Mouse (Mus musculus) adrenal gland, adult 10 weeks (tissue): ENCODE data around the gene Pskh1. TPM values are rescaled to one million over a fixed set of nuclear protein-coding genes. Genes with fewer than 3 reads are reported as not detected.

Source experiments
- polyA plus RNA-seq: library from polyadenylated mRNA; stranded (reverse); fragments of 350-450 nt; fragmentation: Illumina TruSeq; extraction: RNeasy Lipid Tissue Mini Kit (QIAGEN cat#74804); gene quantifications from one replicate; pipeline ENCODE4 v1.2.3, GENCODE M21; 2014; ENCODE audit warnings: low read depth, low replicate concordance

Pskh1 gene
- polyA plus RNA-seq: 4.8 TPM

DNA sequence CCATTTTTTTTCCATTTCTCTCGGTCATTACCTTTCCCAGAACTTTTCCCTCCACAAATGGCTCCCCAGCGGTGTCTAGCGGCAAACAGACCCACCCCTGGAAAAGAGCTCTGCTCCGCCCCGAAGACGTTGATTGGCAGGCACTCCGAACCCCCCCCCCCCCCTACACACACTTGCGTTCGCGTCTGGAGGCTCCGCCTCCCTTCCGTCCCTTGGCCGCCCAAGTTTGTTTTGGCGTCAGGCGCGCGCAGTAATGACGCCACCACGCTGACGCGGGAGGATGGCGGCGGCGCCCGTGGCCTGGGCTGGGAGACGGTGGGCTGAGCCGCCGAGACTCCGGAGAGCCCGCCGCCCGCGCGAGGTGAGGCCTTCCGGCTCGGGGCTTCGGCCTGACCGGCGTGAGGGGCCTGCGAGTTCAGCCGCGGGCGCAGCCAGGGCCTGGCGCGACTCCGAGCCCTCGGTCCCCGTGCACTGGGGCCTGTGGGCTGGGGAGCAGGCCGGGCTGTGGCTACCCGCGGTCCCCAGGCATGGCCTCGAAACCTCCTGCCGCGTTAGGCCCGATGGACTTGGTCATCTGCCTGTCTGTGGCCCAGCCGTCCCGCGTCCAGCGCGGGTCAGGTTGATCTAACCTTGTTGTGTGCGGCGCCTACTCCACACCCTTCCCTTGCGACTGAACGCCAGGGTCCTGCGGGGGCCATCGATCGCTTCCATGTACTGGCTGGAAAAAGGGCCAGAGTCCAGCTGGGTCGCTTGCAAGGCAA, at the start of gene Pskh1:
Gene Pskh1, plus strand, starts transcription at position 262 of the 761 bp plus-strand sequence.

DNA sequence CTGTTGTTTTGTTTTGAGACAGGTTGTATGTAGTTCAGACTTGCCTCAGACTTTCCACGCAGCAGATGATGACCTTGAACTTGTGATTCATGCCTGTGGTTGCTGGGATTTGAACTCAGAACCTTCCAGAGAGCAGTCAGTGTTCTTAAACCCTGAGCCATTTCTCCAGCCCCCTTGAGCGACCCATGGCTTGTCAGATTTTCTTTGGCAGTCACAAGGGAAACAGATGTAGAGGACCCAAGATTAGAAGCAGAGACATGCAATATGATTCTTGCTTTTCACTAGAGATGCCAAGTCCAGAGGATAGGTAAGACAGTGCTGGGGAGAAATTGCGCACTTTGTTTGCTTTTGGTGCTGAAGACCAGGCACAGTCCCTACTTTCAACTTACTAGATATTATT, 47.1 kb upstream of the Pskh1 start, which contains the start of gene Cenpt:
Gene Cenpt, minus strand, starts transcription at position 101 of the 400 bp plus-strand sequence.

DNA sequence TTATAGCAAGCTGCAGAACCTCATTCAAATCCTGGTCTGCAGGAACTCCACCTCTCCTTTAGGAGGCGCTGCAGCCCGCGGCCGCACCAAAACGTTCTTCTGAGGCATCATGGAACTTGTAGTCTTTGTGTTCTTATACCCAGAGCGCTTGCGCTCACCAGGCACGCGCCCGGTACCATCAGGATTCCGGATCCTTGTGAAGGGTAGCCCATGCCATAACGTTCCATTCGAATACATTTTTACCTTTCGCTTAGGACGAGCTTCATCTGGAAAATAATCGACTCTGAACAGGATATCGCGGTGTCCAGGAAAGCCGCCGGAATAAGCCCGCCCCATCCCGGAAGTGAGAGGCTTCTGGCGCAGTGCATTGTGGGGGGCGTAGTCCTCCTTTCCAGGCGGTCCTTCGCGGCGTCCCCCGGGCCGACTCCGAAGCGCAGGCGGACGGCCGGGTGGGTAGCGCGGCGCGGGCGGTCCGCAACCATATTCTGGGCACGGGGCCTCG, 45.5 kb upstream of the Pskh1 start, which contains the start of gene Thap11:
Gene Thap11, plus strand, starts transcription at position 418 of the 502 bp plus-strand sequence.

DNA sequence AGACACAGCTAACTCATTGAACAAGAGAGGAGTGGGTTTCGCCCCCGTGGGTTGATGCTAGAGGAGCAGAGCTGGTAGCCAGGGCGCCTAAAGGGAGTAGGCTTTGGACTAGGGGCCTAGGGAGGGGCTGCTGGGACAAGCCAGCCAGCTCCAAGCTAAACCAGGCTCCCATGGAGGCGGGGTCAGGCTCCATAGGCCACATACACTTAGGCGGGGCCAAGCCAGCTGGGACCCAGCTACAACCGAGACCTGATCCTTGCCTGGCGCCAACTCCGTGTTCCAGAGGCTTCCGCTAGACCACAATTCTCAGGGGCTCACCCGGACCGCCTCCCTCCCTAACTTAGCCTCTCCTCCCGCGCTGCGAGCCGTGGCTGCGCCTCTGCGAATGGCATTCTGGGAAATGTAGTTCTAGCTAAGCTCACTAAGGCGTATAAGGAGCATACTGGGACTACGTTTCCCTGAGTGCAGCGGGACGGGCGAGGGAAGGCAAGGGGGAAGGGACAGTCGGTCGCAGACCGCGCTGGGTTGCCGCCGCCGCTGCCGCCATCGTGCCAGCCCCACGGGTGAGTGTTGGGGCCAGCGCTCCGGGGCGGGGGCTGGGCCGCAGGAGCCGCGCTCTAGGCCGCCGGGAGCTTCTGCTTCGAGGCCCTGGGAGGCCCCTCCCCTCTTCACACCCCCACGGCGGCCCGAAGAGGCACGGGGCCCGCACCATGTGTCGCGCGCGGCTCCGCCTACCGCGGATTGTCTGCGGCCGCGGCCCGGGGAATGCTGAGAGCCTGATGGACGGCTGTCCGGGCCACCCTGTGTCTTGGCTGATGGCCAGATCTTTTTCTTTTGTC, 39.9 kb upstream of the Pskh1 start, which contains the start of gene Nutf2:
Gene Nutf2, plus strand, starts transcription at position 438 of the 839 bp plus-strand sequence.

DNA sequence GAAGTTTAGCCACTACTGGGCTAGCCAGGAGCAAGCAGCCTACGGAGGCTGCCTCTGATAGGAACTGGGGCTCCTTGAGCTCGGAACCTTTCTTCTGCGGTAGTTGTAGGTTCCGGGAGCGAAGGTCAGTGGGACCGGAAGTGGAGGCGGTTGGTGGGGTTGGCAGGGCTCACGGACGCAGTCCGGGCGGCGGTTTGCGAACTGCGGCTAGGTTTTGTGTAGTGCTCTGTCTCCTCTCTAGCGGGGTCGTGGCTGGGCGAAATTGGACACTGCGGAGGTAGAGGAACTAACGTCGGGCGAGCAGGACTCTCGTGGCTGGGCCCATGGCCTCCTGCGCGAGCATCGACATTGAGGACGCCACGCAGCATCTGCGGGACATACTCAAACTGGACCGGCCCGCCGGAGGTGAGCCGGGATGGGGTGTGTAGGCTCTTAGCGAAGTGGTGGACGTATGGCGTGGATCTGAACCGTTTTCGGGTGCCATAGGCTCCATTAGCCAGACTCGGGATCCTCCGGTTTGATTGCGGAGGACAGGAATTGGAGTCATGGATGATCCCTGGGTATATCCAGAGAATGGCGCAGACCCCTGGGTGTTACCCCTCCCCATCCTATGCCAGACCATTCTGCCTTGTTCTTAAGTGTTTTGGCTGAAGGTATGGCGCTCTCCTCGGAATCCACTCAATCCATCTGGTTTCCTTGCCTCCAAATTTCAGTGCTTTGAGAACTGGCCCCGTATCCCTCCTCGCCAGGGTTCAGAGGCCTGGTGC, 19.3 kb upstream of the Pskh1 start, which contains the start of gene Edc4:
Gene Edc4, plus strand, starts transcription at position 128 of the 767 bp plus-strand sequence.

DNA sequence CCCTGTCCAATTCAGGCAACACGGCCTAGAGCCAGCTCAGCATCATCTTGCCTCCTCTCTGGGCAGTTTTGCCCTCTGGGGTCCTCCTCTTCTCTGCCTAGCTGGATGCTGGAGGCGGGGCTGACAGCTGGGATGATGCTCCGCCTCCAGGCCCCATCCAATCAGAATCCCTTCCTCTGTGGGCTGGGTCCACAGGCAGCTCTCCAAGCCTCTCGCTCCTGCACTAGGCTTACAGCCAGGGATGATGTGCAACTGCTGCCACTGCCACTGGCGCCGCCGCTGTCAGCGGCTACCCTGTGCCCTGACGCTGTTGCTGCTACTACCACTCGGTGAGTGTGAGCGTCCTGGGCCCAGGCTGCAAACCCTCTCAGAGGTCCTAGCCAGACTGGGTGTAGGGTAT, 6.9 kb upstream of the Pskh1 start, which contains the start of gene Nrn1l:
Gene Nrn1l, plus strand, starts transcription at position 229 of the 400 bp plus-strand sequence.

DNA sequence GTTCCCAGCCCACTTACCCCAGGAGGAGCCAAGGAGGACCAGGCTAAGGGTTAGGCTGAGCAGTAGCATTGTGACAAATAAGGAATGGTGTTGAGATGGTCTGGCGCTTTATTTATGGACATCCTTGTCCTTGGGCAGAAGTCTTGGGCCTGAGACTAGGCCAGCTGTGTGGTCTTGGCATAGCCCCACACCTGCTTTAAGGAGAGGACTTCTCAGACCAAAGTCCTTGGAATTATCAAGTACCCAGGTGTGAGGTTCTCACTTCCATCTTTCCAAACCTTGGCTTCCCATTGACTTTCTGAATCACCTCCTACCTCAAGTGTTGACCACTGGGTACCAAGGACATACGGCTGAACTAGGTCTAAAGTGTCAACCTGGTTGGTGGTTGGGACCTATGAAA, 33.5 kb downstream of the Pskh1 start, which contains the start of gene Ctrl:
Gene Ctrl, minus strand, starts transcription at position 101 of the 400 bp plus-strand sequence.

DNA sequence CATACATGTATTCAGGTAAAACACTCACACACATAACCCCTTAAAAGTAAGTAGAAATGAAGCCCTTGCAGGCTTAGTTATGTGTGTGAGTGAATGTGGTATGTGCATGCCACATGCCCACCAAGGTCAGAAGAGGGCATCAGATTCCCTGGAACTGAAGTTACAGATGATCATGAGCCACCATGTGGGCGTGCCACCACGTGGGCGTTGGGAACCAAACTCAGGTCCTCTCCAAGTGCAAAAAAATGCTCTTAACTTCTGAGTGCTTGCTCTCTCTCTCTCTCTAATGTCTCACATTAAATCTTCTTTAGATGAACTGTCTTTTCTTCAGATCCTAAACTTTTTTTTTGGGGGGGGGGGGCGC, 38.0 kb downstream of the Pskh1 start, which contains the start of gene Psmb10:
Gene Psmb10, minus strand, starts transcription at position 139 of the 364 bp plus-strand sequence.

DNA sequence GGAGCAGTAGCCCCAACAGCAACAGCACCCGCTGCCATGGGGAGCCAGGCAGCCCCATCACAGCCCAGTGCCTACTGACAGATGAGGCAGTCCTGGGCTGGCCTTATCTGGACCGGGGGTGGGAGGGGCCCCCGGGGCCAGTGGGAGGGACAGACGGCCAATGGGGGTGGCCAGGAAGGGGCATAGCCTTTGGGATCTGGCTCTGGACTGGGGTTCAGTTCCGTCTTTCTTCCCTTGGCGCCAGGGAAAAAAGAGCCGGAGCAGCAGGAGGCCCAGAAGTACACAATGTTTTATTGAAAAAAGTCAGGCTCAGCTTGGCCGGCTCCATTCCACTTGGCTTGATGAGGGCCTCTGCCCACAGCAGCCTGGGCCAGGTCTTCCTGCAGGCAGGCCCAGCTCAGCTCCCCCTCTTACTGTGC, 43.1 kb downstream of the Pskh1 start, which contains the start of gene Lcat:
Gene Lcat, minus strand, starts transcription at position 62 of the 419 bp plus-strand sequence.

DNA sequence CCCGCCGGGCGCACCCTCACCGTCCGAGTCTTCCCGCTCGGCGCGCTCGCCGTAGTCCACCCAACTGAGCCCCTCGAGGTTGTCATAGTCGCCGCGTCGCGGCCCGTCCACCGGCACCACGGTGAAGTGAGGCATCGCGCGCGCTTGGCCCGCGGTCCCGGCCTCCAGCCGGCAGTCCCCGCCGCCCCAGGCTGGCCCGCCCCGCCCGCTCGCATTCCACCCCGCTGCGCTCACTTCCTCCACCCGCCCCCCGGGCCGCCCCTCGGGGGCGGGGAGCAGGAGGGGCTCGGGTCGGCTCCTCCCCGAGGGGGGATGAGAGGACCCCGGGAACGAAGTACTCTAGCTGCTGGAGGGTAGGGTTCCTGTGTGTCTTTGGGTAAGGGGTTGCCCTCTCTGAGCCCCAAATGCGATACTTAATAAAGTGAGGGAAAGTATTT, 65.7 kb downstream of the Pskh1 start, which contains the start of gene Slc12a4:
Gene Slc12a4, minus strand, starts transcription at position 193 of the 437 bp plus-strand sequence.

DNA sequence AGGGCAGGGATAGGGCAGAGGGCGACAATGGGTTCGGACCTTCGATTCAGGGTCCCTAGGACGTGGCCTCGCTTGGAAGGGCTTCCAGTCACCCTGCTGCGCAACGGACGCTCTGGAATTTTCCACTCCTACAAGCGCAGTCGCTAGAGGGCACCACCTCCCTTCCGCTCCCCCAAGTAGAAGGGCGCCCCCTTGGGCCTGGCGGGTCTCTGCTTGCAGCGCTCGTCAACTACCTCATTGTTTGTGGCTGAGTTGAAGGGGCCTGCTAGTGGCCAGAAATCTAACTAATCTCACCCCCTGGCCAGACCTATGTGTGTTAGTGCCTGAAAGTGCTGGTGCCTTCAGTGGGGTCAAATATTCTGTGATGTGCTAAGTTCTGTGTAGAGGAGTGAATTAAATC, 79.1 kb downstream of the Pskh1 start, which contains the start of gene Dpep3:
Gene Dpep3, minus strand, starts transcription at position 105 of the 400 bp plus-strand sequence.

Other genes starting within 250 kb of the Pskh1 start
- gene Carmil2, start 214.2 kb upstream of the Pskh1 start, polyA plus RNA-seq: not detected
- gene Acd, start 199.3 kb upstream of the Pskh1 start, polyA plus RNA-seq: 0.70 TPM
- not detected for gene Pard6a, start 199.3 kb upstream of the Pskh1 start, polyA plus RNA-seq
- gene 4933405L10Rik, start 192.8 kb upstream of the Pskh1 start, polyA plus RNA-seq: not detected
- gene Enkd1, start 192.2 kb upstream of the Pskh1 start, polyA plus RNA-seq: 0.52 TPM
- 0.52 TPM for gene Gfod2, start 141.8 kb upstream of the Pskh1 start, polyA plus RNA-seq
- gene Ranbp10, start 73.1 kb upstream of the Pskh1 start, polyA plus RNA-seq: 6.5 TPM
- not detected for gene Tsnaxip1, start 72.7 kb upstream of the Pskh1 start, polyA plus RNA-seq
- 0.99 TPM for gene Cenpt, start 47.2 kb upstream of the Pskh1 start, polyA plus RNA-seq
- 11.8 TPM for gene Thap11, start 45.3 kb upstream of the Pskh1 start, polyA plus RNA-seq
- gene Nutf2, start 39.9 kb upstream of the Pskh1 start, polyA plus RNA-seq: 80.1 TPM
- 2.9 TPM for gene Edc4, start 19.6 kb upstream of the Pskh1 start, polyA plus RNA-seq
- gene Nrn1l, start 6.9 kb upstream of the Pskh1 start, polyA plus RNA-seq: not detected
- 0.76 TPM for gene Ctrl, start 33.4 kb downstream of the Pskh1 start, polyA plus RNA-seq
- gene Psmb10, start 38.0 kb downstream of the Pskh1 start, polyA plus RNA-seq: 1.2 TPM
- not detected for gene Lcat, start 42.9 kb downstream of the Pskh1 start, polyA plus RNA-seq
- 4.4 TPM for gene Slc12a4, start 65.7 kb downstream of the Pskh1 start, polyA plus RNA-seq
- gene Dpep3, start 79.0 kb downstream of the Pskh1 start, polyA plus RNA-seq: not detected
- gene Dus2, start 90.9 kb downstream of the Pskh1 start, polyA plus RNA-seq: 2.3 TPM
- gene Dpep2nb, start 105.5 kb downstream of the Pskh1 start, polyA plus RNA-seq: not detected
- 6.2 TPM for gene Ddx28, start 111.4 kb downstream of the Pskh1 start, polyA plus RNA-seq
- 124 TPM for gene Nfatc3, start 158.4 kb downstream of the Pskh1 start, polyA plus RNA-seq
- 0.70 TPM for gene Esrp2, start 236.5 kb downstream of the Pskh1 start, polyA plus RNA-seq
- gene Pla2g15, start 250.0 kb downstream of the Pskh1 start, polyA plus RNA-seq: 10.3 TPM